Mouse (Mus musculus): ENCODE data around the gene Tnfrsf1b. TPM values are rescaled to one million over a fixed set of nuclear protein-coding genes. Genes with fewer than 3 reads are reported as not detected.
A peak's percentile ranks its signal among the peaks of the same experiment; 100 is the strongest.

The Tnfrsf1b gene
- polyA plus RNA-seq, 1 experiment from 2014 or later = 1.6 TPM

GRCm38 (mm10) chr4:145211076-145211475 is 35.6 kb downstream of the Tnfrsf1b start:
- no peaks in the 10 kb centered on the region for H3K36me3 ChIP-seq (replicated peaks)

GRCm38 (mm10) chr4:145210564-145210963 is 36.1 kb downstream of the Tnfrsf1b start:
- no peak overlapping the region for H3K4me2 ChIP-seq
- H3K9me3 ChIP-seq = no peaks in the 10 kb centered on the region
- H3K4me1 ChIP-seq = 0 out of 2 replicates have a peak, but pooled peaks cover 3% of the 10 kb centered on the region
- H3K36me3 ChIP-seq (replicated peaks) = no peaks in the 10 kb centered on the region
- no peak overlapping the region for H3K4me3 ChIP-seq (replicated peaks)
- H3K27ac ChIP-seq = no peak overlapping the region
- no peaks in the 10 kb centered on the region for H3K27me3 ChIP-seq
- H3K9ac ChIP-seq = no peak overlapping the region
- ATAC-seq (ENCODE audit: low FRiP score) = no peak
- 85% methylated on average over 5 of the region's 5 CpGs for WGBS

More at GRCm38 (mm10) chr4:145211076-145211475, 35.6 kb downstream of the Tnfrsf1b start:
- WGBS = 85% methylated on average over 2 of the region's 2 CpGs
- H3K4me1 ChIP-seq = 0 out of 2 replicates have a peak, but pooled peaks cover 3% of the 10 kb centered on the region
- H3K9me3 ChIP-seq = no peaks in the 10 kb centered on the region
- ATAC-seq (ENCODE audit: low FRiP score) = no peak
- no peak overlapping the region for H3K4me2 ChIP-seq
- H3K4me3 ChIP-seq (replicated peaks) = no peak overlapping the region
- no peaks in the 10 kb centered on the region for H3K27me3 ChIP-seq
- H3K9ac ChIP-seq = no peak overlapping the region
- H3K27ac ChIP-seq = no peak overlapping the region

- Histone ChIP-seq H3K4me2 (no peak overlapping the region), H3K9me3 (no peaks in the 10 kb centered on the region), H3K27me3 (no peaks in the 10 kb centered on the region), H3K36me3 (replicated peaks) (no peaks in the 10 kb centered on the region), H3K27ac (no peak overlapping the region), H3K4me3 (replicated peaks) (no peak overlapping the region), H3K9ac (no peak overlapping the region), H3K4me1 (0 out of 2 replicates have a peak, but pooled peaks cover 2% of the 10 kb centered on the region)
- 42% methylated on average over 5 of the region's 5 CpGs for whole genome bisulfite sequencing
- no peak for ATAC-seq (ENCODE audit: low FRiP score)
Measured at GRCm38 (mm10) chr4:145209690-145210088, 37.0 kb downstream of the Tnfrsf1b start.

GRCm38 (mm10) chr4:145209076-145209689 is 37.5 kb downstream of the Tnfrsf1b start:
- Histone ChIP-seq H3K9me3 (no peaks in the 10 kb centered on the region), H3K9ac (no peak overlapping the region), H3K27ac (no peak overlapping the region), H3K4me2 (no peak overlapping the region), H3K4me3 (replicated peaks) (no peak overlapping the region), H3K27me3 (no peaks in the 10 kb centered on the region), H3K36me3 (replicated peaks) (no peaks in the 10 kb centered on the region), H3K4me1 (no peaks in the 10 kb centered on the region)
- 82% methylated on average over 6 of the region's 6 CpGs for WGBS
- ATAC-seq (ENCODE audit: low FRiP score) = no peak

- no peak overlapping the region for H3K4me3 ChIP-seq (replicated peaks)
- WGBS = 87% methylated on average over 3 of the region's 3 CpGs
- no peaks in the 10 kb centered on the region for H3K36me3 ChIP-seq (replicated peaks)
- no peak overlapping the region for H3K4me2 ChIP-seq
- no peak overlapping the region for H3K9ac ChIP-seq
- no peaks in the 10 kb centered on the region for H3K27me3 ChIP-seq
- H3K27ac ChIP-seq = no peak overlapping the region
- H3K4me1 ChIP-seq = no peaks in the 10 kb centered on the region
- ATAC-seq (ENCODE audit: low FRiP score) = no peak
- H3K9me3 ChIP-seq = no peaks in the 10 kb centered on the region
Measured at GRCm38 (mm10) chr4:145207718-145208371, 38.8 kb downstream of the Tnfrsf1b start.

GRCm38 (mm10) chr4:145204779-145205178 is 41.9 kb downstream of the Tnfrsf1b start:
- H3K9ac ChIP-seq = no peak overlapping the region
- no peak for ATAC-seq (ENCODE audit: low FRiP score)
- 88% methylated on average over 8 of the region's 8 CpGs for WGBS
- H3K27ac ChIP-seq = no peak overlapping the region
- no peak overlapping the region for H3K4me2 ChIP-seq
- no peaks in the 10 kb centered on the region for H3K27me3 ChIP-seq
- no peaks in the 10 kb centered on the region for H3K9me3 ChIP-seq
- no peak overlapping the region for H3K4me3 ChIP-seq (replicated peaks)
- H3K4me1 ChIP-seq = no peaks in the 10 kb centered on the region
- H3K36me3 ChIP-seq (replicated peaks) = no peaks in the 10 kb centered on the region

GRCm38 (mm10) chr4:145203305-145203704 is 43.4 kb downstream of the Tnfrsf1b start:
- ATAC-seq (ENCODE audit: low FRiP score) = no peak
- Histone ChIP-seq H3K9me3 (no peaks in the 10 kb centered on the region), H3K27ac (no peak overlapping the region), H3K9ac (no peak overlapping the region), H3K36me3 (replicated peaks) (no peaks in the 10 kb centered on the region), H3K4me2 (no peak overlapping the region), H3K4me3 (replicated peaks) (no peak overlapping the region), H3K27me3 (no peaks in the 10 kb centered on the region), H3K4me1 (no peaks in the 10 kb centered on the region)
- WGBS = 69% methylated on average over 2 of the region's 2 CpGs

GRCm38 (mm10) chr4:145201424-145201823 is 45.2 kb downstream of the Tnfrsf1b start:
- Histone ChIP-seq H3K9me3 (no peaks in the 10 kb centered on the region), H3K27me3 (no peaks in the 10 kb centered on the region), H3K4me1 (no peaks in the 10 kb centered on the region), H3K27ac (no peak overlapping the region), H3K36me3 (replicated peaks) (no peaks in the 10 kb centered on the region), H3K9ac (no peak overlapping the region), H3K4me2 (no peak overlapping the region), H3K4me3 (replicated peaks) (no peak overlapping the region)
- no peak for ATAC-seq (ENCODE audit: low FRiP score)
- 86% methylated on average over 3 of the region's 3 CpGs for WGBS

GRCm38 (mm10) chr4:145199982-145200699 is 46.5 kb downstream of the Tnfrsf1b start:
- Histone ChIP-seq H3K4me2 (no peak overlapping the region), H3K27ac (no peak overlapping the region), H3K9me3 (no peaks in the 10 kb centered on the region), H3K4me3 (replicated peaks) (no peak overlapping the region), H3K9ac (no peak overlapping the region), H3K27me3 (no peaks in the 10 kb centered on the region), H3K36me3 (replicated peaks) (no peaks in the 10 kb centered on the region), H3K4me1 (no peaks in the 10 kb centered on the region)
- ATAC-seq (ENCODE audit: low FRiP score) = no peak
- 56% methylated on average over 11 of the region's 11 CpGs for WGBS

- Histone ChIP-seq H3K4me1 (peaks cover 13% of the 10 kb centered on the region), H3K4me2 (no peak overlapping the region), H3K9me3 (no peaks in the 10 kb centered on the region), H3K4me3 (replicated peaks) (no peak overlapping the region), H3K9ac (no peak overlapping the region), H3K27me3 (no peaks in the 10 kb centered on the region), H3K27ac (no peak overlapping the region), H3K36me3 (replicated peaks) (no peaks in the 10 kb centered on the region)
- 80% methylated on average over 4 of the region's 4 CpGs for WGBS
- ATAC-seq (ENCODE audit: low FRiP score) = no peak
Measured at GRCm38 (mm10) chr4:145196586-145196985, 50.1 kb downstream of the Tnfrsf1b start.

- Histone ChIP-seq H3K4me3 (replicated peaks) (peak overlapping the region; percentile 76), H3K4me1 (peaks cover 13% of the 10 kb centered on the region), H3K9me3 (no peaks in the 10 kb centered on the region), H3K4me2 (no peak overlapping the region), H3K36me3 (replicated peaks) (no peaks in the 10 kb centered on the region), H3K27me3 (no peaks in the 10 kb centered on the region), H3K9ac (no peak overlapping the region), H3K27ac (no peak overlapping the region)
- WGBS = 23% methylated on average over 5 of the region's 5 CpGs
- ATAC-seq (ENCODE audit: low FRiP score) = no peak
Measured at GRCm38 (mm10) chr4:145195172-145195571, 51.5 kb downstream of the Tnfrsf1b start.

- H3K27me3 ChIP-seq = no peaks in the 10 kb centered on the region
- H3K4me2 ChIP-seq = peak within 1 kb of the TSS; percentile 95
- H3K4me1 ChIP-seq = peaks cover 13% of the 10 kb centered on the region
- peak; percentile 96 for ATAC-seq (ENCODE audit: low FRiP score)
- H3K9ac ChIP-seq = peak within 1 kb of the TSS; percentile 77
- H3K36me3 ChIP-seq (replicated peaks) = peaks cover under 1% of the 10 kb centered on the region; the same call in 1 of the 2 replicates
- under 1% methylated on average over 51 of the region's 53 CpGs for WGBS
- H3K4me3 ChIP-seq (replicated peaks) = peak within 1 kb of the TSS; percentile 76
- no peaks in the 10 kb centered on the region for H3K9me3 ChIP-seq
- H3K27ac ChIP-seq = peak within 1 kb of the TSS; percentile 43; the same call in 1 of the 2 replicates
Measured at GRCm38 (mm10) chr4:145194559-145195162, 52.0 kb downstream of the Tnfrsf1b start, which contains the start of gene Vps13d. TSS of gene Vps13d (minus strand) at chr4:145195005.
